Mouse (Mus musculus): ENCODE data around the gene Zfp706.

The Zfp706 gene

DNA sequence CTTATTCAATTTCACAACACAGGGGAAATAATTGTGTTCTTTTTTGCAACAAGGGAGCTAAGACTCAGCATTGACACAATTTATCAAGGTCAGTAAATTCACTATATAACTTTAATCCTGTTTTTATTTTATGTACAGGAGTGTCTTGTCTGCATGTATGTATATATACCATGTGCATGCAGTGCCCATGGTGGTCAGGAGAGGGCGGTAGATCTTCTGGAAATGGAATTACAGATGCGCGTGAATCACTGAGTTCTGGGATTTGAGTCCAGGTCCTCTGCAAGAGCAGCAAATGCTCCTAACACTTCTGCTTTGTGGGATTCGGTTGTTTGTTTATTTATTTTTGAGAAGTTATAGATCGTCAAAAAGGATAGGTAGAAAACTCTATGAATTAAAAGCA, 37.8 kb downstream of the Zfp706 start:
- Histone ChIP-seq H3K4me3 (replicated peaks; ENCODE audit: low read length) (no peak overlapping the region), H3K9me3 (ENCODE audit: low read length) (no peaks in the 10 kb centered on the region), H3K27me3 (ENCODE audit: insufficient read depth, low read length) (0 out of 2 replicates have a peak, but pooled peaks cover 4% of the 10 kb centered on the region), H3K4me1 (replicated peaks; ENCODE audit: low read depth, low read length) (peaks cover 48% of the 10 kb centered on the region), H3K36me3 (ENCODE audit: insufficient read depth, low read length) (no peaks in the 10 kb centered on the region)
- TF ChIP-seq POU5F1 (IDR thresholded peaks at IDR 0.05; ENCODE audit: borderline replicate concordance, low read length) (no peak), CTCF (conservative IDR thresholded peaks at IDR 0.05; ENCODE audit: low read length) (peak; percentile 92), NANOG (IDR thresholded peaks at IDR 0.05; ENCODE audit: borderline replicate concordance, low read length) (no peak)

DNA sequence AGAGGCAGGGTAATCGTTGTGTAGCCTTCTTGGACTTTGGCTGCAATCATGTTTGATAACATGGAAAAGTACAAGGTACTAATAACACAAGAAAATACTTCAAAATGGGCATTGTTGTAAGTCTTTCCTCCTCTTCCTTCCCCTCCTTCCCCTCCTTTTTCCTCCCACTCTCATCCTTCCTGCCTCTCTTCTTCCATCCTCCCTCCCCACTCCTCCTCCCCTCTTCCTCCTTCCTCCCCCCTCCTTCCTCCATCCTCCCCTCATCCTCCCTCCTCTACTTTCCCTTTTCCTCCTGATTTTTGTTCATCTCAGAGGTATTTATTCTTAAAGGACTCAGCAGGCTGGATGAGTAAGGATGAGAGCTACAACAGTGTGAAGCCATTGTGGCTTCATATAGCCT, 39.3 kb downstream of the Zfp706 start:
- H3K27me3 ChIP-seq (ENCODE audit: insufficient read depth, low read length) = 0 out of 2 replicates have a peak, but pooled peaks cover 4% of the 10 kb centered on the region
- peaks cover 36% of the 10 kb centered on the region for H3K4me1 ChIP-seq (replicated peaks; ENCODE audit: low read depth, low read length)
- TF ChIP-seq NANOG (IDR thresholded peaks at IDR 0.05; ENCODE audit: borderline replicate concordance, low read length) (no peak), POU5F1 (IDR thresholded peaks at IDR 0.05; ENCODE audit: borderline replicate concordance, low read length) (no peak), CTCF (conservative IDR thresholded peaks at IDR 0.05; ENCODE audit: low read length) (no peak)
- no peak overlapping the region for H3K4me3 ChIP-seq (replicated peaks; ENCODE audit: low read length)
- no peaks in the 10 kb centered on the region for H3K9me3 ChIP-seq (ENCODE audit: low read length)
- no peaks in the 10 kb centered on the region for H3K36me3 ChIP-seq (ENCODE audit: insufficient read depth, low read length)

DNA sequence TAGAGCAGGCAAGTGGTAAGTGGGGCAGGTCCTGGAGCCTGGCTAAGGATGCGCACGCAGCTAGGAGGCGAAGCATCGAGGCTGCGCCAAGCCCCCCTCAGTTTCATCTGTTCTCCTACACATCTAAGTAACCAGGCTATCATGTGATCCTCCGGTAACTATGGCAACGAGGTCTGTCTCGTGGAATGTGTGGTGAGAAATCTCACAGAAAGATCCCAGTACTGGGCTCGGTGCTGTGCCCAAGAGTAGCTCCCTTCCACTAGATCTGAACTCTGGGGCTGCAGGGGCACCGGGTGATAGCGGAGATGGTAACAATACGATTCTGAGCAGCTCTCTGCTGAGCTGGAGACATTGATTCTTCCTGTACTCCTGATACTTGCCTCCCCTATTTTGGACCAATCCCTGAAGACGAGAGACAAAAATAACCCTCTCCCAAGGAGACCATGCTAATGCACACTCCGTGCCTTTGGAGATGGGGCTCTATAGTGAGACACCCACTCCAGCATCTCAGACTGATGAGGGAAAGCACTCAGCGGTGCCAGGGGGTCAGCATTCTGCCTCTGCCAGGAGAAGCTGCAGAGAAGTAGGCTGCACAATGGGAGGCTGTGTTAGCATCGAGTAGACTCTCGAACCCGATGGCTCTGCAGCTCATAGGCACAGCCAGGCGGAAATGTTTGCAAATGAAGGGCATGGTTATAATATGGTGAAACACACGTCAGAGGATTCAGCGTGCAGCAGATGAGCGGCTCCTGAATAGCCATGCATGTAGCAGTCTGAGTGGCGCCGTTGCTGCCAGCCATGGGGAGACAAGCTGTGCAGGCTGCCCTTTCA, 40.0 kb downstream of the Zfp706 start:
- no peaks in the 10 kb centered on the region for H3K36me3 ChIP-seq (ENCODE audit: insufficient read depth, low read length)
- no peaks in the 10 kb centered on the region for H3K9me3 ChIP-seq (ENCODE audit: low read length)

DNA sequence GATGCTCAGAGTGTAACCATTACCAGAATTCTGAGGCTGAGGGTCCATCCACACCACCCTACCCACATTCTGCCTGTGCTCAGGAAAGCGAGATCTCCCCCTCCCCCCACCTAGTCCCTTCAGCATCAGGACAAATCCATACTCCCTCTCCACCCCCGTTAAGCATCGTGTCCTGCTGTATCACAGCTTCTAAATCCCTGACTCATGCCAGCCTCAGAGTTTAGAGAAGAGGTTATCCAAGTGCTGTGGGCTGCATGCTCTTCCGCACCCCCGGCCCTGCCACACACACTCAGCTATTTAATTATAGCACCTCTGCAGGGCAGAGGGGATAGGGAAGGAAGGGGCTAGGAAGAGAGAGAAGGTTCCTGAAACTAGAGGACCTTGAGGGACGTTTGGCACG, 40.6 kb downstream of the Zfp706 start:
- Histone ChIP-seq H3K36me3 (ENCODE audit: insufficient read depth, low read length) (no peaks in the 10 kb centered on the region), H3K4me1 (replicated peaks; ENCODE audit: low read depth, low read length) (peaks cover 36% of the 10 kb centered on the region), H3K27me3 (ENCODE audit: insufficient read depth, low read length) (0 out of 2 replicates have a peak, but pooled peaks cover 4% of the 10 kb centered on the region), H3K9me3 (ENCODE audit: low read length) (no peaks in the 10 kb centered on the region), H3K4me3 (replicated peaks; ENCODE audit: low read length) (peak overlapping the region; percentile 24)
- TF ChIP-seq POU5F1 (IDR thresholded peaks at IDR 0.05; ENCODE audit: borderline replicate concordance, low read length) (no peak), NANOG (IDR thresholded peaks at IDR 0.05; ENCODE audit: borderline replicate concordance, low read length) (no peak), CTCF (conservative IDR thresholded peaks at IDR 0.05; ENCODE audit: low read length) (no peak)

More for the DNA sequence above, 40.0 kb downstream of the Zfp706 start:
- Histone ChIP-seq H3K4me3 (replicated peaks; ENCODE audit: low read length) (peak overlapping the region; percentile 24), H3K4me1 (replicated peaks; ENCODE audit: low read depth, low read length) (peaks cover 36% of the 10 kb centered on the region), H3K27me3 (ENCODE audit: insufficient read depth, low read length) (0 out of 2 replicates have a peak, but pooled peaks cover 4% of the 10 kb centered on the region)
- TF ChIP-seq NANOG (IDR thresholded peaks at IDR 0.05; ENCODE audit: borderline replicate concordance, low read length) = no peak
- TF ChIP-seq POU5F1 (IDR thresholded peaks at IDR 0.05; ENCODE audit: borderline replicate concordance, low read length) = no peak
- TF ChIP-seq CTCF (conservative IDR thresholded peaks at IDR 0.05; ENCODE audit: low read length) = no peak

DNA sequence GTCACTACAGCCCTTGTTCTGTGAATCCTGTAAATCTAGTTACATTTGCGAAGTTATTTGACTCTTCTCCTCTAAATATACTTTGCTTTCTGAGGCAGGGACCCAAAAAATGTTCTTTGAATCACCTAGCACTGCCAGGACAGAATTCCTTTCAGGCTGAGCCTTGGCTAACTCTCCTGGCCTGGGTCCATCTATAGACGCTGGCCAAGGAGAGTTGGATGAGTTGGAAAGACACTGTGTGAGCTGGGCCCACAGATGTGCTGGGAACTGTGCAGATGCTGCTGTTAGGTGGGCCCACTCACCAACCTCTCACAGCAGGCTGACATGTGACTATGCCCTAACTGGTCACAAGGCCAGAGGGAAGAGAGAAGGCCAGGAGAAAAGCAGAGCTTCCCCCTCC, 41.1 kb downstream of the Zfp706 start:
- Histone ChIP-seq H3K9me3 (ENCODE audit: low read length) (no peaks in the 10 kb centered on the region), H3K36me3 (ENCODE audit: insufficient read depth, low read length) (no peaks in the 10 kb centered on the region), H3K4me1 (replicated peaks; ENCODE audit: low read depth, low read length) (peaks cover 33% of the 10 kb centered on the region), H3K4me3 (replicated peaks; ENCODE audit: low read length) (no peak overlapping the region), H3K27me3 (ENCODE audit: insufficient read depth, low read length) (0 out of 2 replicates have a peak, but pooled peaks cover 4% of the 10 kb centered on the region)
- TF ChIP-seq POU5F1 (IDR thresholded peaks at IDR 0.05; ENCODE audit: borderline replicate concordance, low read length) (no peak), NANOG (IDR thresholded peaks at IDR 0.05; ENCODE audit: borderline replicate concordance, low read length) (no peak), CTCF (conservative IDR thresholded peaks at IDR 0.05; ENCODE audit: low read length) (no peak)

DNA sequence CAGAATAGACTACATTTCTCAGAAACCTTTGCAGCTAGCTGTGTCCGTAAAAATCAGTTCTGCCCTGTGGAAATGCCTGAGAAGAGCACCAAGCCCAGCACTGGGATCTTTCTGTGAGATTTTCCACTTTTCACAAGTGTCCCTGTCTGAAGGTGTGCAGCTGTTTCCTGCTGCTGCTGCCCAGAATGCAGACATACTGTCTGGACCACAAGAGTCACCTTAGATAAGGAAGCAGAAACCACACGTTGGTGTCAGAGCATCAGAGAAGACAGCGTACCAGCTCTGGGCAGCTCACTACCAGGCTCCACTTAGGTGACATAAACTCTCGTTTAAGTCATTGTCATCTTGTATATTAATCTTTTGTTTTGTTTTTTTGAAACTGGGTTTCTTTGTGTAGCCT, 41.8 kb downstream of the Zfp706 start:
- Histone ChIP-seq H3K4me3 (replicated peaks; ENCODE audit: low read length) (no peak overlapping the region), H3K36me3 (ENCODE audit: insufficient read depth, low read length) (no peaks in the 10 kb centered on the region), H3K4me1 (replicated peaks; ENCODE audit: low read depth, low read length) (peaks cover 33% of the 10 kb centered on the region), H3K27me3 (ENCODE audit: insufficient read depth, low read length) (0 out of 2 replicates have a peak, but pooled peaks cover 4% of the 10 kb centered on the region), H3K9me3 (ENCODE audit: low read length) (no peaks in the 10 kb centered on the region)
- TF ChIP-seq POU5F1 (IDR thresholded peaks at IDR 0.05; ENCODE audit: borderline replicate concordance, low read length) = no peak
- TF ChIP-seq CTCF (conservative IDR thresholded peaks at IDR 0.05; ENCODE audit: low read length) = no peak
- no peak for TF ChIP-seq NANOG (IDR thresholded peaks at IDR 0.05; ENCODE audit: borderline replicate concordance, low read length)

DNA sequence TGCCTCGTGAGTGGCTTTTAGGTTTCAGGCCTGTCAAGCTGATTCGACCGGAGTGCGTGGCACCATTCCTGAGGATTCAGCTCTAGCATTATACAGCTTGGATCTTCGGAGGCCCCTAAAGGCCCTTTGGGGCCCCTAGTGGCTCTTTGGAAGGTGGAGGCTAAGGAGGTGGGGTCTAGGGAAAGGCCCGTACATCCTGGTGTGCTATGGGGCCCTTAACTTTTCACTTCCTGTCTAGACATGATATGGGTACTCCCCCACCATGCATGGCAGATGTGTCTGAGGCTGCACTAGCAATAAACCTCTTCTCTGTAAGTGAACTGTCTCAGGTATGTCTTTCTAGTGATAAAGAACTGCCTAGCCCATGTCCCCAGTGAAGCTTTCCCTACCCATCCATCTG, 44.6 kb downstream of the Zfp706 start:
- Histone ChIP-seq H3K27me3 (ENCODE audit: insufficient read depth, low read length) (0 out of 2 replicates have a peak, but pooled peaks cover 4% of the 10 kb centered on the region), H3K4me1 (replicated peaks; ENCODE audit: low read depth, low read length) (peaks cover 38% of the 10 kb centered on the region), H3K36me3 (ENCODE audit: insufficient read depth, low read length) (no peaks in the 10 kb centered on the region), H3K4me3 (replicated peaks; ENCODE audit: low read length) (no peak overlapping the region), H3K9me3 (ENCODE audit: low read length) (peaks cover 10% of the 10 kb centered on the region)
- TF ChIP-seq POU5F1 (IDR thresholded peaks at IDR 0.05; ENCODE audit: borderline replicate concordance, low read length) (no peak), NANOG (IDR thresholded peaks at IDR 0.05; ENCODE audit: borderline replicate concordance, low read length) (no peak), CTCF (conservative IDR thresholded peaks at IDR 0.05; ENCODE audit: low read length) (no peak)

DNA sequence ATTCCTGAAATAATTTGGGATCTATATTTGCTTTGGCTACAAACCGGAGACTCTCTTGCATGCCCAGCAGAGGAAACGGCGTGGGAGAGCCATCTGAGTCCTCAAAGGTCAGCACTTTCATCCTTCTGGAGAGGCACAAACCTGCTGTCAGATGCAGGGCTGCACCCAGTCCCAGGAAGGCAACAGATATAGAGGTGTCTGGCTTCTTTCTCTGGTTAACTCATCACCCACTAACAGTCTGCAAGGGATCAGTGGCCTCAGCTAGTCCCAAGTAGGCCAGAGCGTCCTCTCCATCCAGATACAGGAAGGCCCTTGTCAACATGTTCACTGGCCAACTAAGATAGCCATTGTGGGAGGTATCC, 46.7 kb downstream of the Zfp706 start:
- H3K27me3 ChIP-seq (ENCODE audit: insufficient read depth, low read length) = 0 out of 2 replicates have a peak, but pooled peaks cover 4% of the 10 kb centered on the region
- H3K36me3 ChIP-seq (ENCODE audit: insufficient read depth, low read length) = no peaks in the 10 kb centered on the region
- peaks cover 22% of the 10 kb centered on the region for H3K9me3 ChIP-seq (ENCODE audit: low read length)
- H3K4me1 ChIP-seq (replicated peaks; ENCODE audit: low read depth, low read length) = peaks cover 26% of the 10 kb centered on the region
- TF ChIP-seq CTCF (conservative IDR thresholded peaks at IDR 0.05; ENCODE audit: low read length) (no peak), POU5F1 (IDR thresholded peaks at IDR 0.05; ENCODE audit: borderline replicate concordance, low read length) (no peak), NANOG (IDR thresholded peaks at IDR 0.05; ENCODE audit: borderline replicate concordance, low read length) (no peak)
- no peak overlapping the region for H3K4me3 ChIP-seq (replicated peaks; ENCODE audit: low read length)

All from E14TG2a.4 (cell line).